Mouse (Mus musculus) embryonic fibroblast, embryonic 13.5 days (primary cell): ENCODE data around the gene Socs2. TPM values are rescaled to one million over a fixed set of nuclear protein-coding genes. Genes with fewer than 3 reads are reported as not detected.

Experiments
- H3K27ac ChIP-seq: 2 replicates; pipeline ENCODE4 v1.5.1; 2012; ENCODE audit warnings: low read length, control low read depth, inconsistent platforms; ENCODE audit not compliant: insufficient read depth
- H3K4me1 ChIP-seq: 2 replicates; pipeline ENCODE4 v1.6.1; 2011; ENCODE audit warnings: low read length; ENCODE audit not compliant: control insufficient read depth, insufficient read depth
- H3K4me3 ChIP-seq: 2 replicates; pipeline ENCODE4 v1.5.1; 2011; ENCODE audit warnings: mild to moderate bottlenecking, control low read depth, low read length; ENCODE audit not compliant: insufficient read depth
- CTCF ChIP-seq: IDR thresholded peaks from 2 replicates; pipeline ENCODE4 v1.5.1; 2011; ENCODE audit warnings: mild to moderate bottlenecking, control low read depth, low read length, moderate library complexity, borderline replicate concordance; ENCODE audit not compliant: insufficient read depth
- POLR2A ChIP-seq: IDR thresholded peaks from 2 replicates; pipeline ENCODE4 v1.6.1; 2011; ENCODE audit warnings: low read depth, mild to moderate bottlenecking, control low read depth, low read length, moderate library complexity
- polyA plus RNA-seq: library from polyadenylated mRNA; stranded (reverse); fragments of >200 nt; gene quantifications from 2 replicates; pipeline ENCODE4 v1.2.4, GENCODE M21; 2011; ENCODE audit warnings: low read depth; ENCODE audit not compliant: missing spikeins, insufficient read length

Gene Socs2
- polyA plus RNA-seq, 1 experiment: 42.5 TPM

DNA sequence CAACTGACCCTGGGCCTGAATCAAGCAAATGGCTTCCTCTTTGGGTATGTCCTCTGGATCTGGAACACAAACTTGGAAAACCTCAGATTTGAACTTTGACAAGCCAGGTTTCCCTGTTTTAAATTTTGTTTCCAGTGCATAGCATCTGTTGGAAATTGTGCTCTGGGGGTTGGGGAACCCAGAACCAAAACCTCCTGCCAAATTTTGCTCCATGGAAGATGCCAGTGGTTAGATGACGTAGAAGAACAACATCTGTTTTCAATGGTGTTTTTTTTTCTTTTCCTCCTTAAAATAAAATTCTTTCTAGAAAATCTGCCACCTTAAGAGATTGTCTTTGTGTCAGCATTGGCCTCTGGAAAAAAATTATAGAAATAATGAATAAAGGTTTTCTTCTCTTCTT is 31.9 kb downstream of the Socs2 start:
- H3K27ac ChIP-seq: no peak overlapping the region; the same call in 1 of the 2 replicates

DNA sequence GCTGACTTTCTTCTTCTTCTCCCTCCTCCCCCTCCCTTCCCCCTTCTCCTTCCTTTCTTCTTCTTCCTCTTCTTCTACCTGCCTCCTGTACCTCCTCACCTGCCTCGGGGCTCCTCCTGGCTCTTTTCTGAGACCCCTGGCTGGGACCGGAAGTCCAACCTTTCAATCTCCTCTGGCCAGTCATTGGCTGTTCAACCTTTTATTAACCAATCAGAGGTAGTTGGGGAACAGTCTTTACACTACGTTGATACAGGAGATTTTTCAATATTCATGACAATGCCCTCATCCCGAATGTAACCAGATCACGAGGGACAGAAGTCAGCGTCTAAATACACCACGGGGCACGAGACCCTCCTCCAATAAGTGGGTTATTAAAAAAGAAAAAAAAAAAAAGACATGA is 32.5 kb downstream of the Socs2 start:
- Histone ChIP-seq H3K27ac (no peak overlapping the region), H3K4me3 (no peak overlapping the region), H3K4me1 (peaks cover 3% of the 10 kb centered on the region)
- TF ChIP-seq CTCF: no peak
- no peak for TF ChIP-seq POLR2A

More for the DNA sequence above, 31.9 kb downstream of the Socs2 start:
- H3K4me1 ChIP-seq: peaks cover 3% of the 10 kb centered on the region
- H3K4me3 ChIP-seq: no peak overlapping the region
- TF ChIP-seq CTCF: no peak
- TF ChIP-seq POLR2A: no peak

DNA sequence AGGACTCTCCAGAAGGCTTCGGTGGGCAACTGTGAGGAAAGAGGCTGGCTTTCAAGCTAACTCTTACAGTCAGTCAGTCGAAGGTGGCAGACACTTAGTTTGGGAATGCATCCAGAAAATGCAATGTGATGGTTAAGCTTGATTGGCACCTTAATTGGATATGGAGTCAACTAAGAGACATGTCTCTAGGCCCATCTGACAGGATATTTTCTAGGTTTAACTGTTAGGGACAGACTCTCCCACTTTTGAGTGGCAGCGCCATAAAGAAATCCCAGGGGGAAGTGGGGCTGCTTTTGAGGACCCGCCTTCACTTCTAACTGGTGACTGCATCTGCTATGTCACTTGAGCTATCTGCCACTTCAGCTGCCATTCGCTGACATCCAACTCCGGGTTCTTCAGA is 43.6 kb downstream of the Socs2 start:
- TF ChIP-seq POLR2A (no peak), CTCF (no peak)

DNA sequence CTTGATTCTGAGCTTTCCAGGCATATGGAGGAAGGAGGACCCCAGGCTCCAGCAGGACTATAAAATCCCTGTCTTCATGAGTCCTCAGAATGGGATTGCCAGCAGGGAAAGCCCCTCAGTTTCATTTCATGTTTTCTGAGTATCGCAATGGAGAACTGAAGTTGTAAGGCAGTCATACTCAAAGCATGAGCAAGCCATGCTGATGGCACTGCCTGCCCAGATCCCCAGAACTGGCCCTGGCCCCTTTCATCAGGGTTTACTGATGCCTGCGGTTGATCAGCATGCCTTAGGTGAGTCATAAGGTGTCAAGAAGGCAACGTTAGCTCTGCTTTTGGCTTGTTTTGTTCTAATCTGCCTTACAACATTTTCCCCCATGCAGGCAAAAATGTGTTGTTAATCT is 45.0 kb downstream of the Socs2 start:
- Histone ChIP-seq H3K4me1 (no peaks in the 10 kb centered on the region), H3K27ac (no peak overlapping the region), H3K4me3 (no peak overlapping the region)
- TF ChIP-seq CTCF (no peak), POLR2A (no peak)

More for the DNA sequence above, 43.6 kb downstream of the Socs2 start:
- Histone ChIP-seq H3K4me3 (no peak overlapping the region), H3K4me1 (no peaks in the 10 kb centered on the region), H3K27ac (no peak overlapping the region)

DNA sequence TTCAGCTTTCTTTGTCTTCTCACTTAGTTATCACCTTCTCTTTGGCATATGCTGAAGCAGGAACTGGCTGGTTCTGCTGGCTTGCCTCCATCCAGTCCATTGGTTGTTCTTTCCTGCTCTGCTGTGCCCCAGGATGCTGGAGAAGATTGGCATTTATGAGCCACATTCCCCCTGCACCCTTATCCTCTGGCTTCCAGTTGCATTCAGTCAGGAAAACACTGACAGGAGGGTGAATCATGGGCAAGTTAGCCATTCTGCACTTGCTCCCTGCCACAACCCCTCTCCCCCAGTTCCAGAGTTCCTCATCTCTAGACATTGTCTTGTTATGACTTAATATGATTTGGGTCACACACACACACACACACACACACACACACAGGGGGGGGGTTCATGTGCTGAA is 47.8 kb downstream of the Socs2 start:
- Histone ChIP-seq H3K4me1 (no peaks in the 10 kb centered on the region), H3K4me3 (no peak overlapping the region), H3K27ac (no peak overlapping the region)
- TF ChIP-seq POLR2A (no peak), CTCF (no peak)

DNA sequence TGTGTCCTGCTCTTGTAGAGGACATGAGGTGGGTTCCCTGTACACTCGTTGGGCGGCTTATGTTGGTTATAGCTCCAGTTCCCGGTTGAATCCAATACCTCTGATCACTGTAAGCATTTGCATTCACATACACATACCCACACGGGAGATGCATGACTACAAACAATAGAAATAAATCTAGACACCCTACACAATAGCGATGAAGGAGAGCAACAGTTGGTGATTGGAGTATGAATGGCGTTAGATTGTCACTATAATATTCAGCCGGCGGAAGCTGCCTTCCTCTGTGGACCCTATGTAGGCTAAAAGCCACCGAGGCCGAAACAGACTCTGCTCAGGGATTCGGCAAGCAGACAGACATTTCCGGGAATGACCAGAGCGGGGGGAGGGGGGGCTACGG is 48.8 kb downstream of the Socs2 start:
- Histone ChIP-seq H3K27ac (no peak overlapping the region), H3K4me3 (no peak overlapping the region), H3K4me1 (no peaks in the 10 kb centered on the region)
- TF ChIP-seq CTCF (no peak), POLR2A (no peak)

DNA sequence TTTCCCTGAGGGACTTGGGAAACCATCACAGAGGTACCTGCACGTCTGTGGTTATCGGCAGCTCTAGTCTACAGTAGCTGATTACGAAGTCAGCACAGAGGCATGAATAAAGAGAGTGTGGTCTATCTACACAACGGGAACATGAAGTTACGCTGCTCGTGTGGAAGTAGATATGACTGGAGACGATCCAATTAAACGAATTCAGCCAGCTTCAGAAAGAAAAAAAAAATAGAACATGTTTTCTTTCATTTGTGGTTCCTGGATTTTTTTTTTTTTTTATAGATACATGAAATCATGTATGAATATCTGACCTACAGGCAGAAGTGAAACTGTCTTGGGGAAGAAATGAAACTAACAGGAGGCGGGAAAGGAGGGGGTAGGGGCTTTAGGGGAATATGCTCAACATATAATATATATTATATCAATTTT is 49.3 kb downstream of the Socs2 start:
- Histone ChIP-seq H3K4me3 (no peak overlapping the region), H3K4me1 (no peaks in the 10 kb centered on the region), H3K27ac (no peak overlapping the region)
- TF ChIP-seq POLR2A (no peak), CTCF (no peak)

DNA sequence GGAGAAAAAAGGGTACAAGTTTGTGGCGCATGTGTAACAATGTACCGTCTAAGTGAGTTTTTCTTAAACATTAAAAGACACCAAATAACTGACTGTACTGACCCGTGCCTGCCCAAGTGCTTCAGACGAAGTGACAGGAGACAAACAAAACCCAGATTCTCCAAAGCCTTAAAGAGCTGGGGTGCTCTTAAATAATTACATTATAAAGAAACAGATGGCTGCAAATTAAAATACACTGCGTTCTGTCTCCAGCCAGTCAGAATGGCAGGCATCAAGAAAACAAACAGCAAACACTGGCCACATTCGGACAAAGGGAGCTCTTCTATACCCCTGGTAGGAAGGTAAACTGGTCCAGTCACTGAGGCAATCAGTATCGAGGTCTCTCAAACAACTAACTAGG is 49.7 kb downstream of the Socs2 start:
- H3K4me1 ChIP-seq: no peaks in the 10 kb centered on the region
- no peak for TF ChIP-seq CTCF
- no peak for TF ChIP-seq POLR2A
- H3K27ac ChIP-seq: no peak overlapping the region
- H3K4me3 ChIP-seq: no peak overlapping the region

DNA sequence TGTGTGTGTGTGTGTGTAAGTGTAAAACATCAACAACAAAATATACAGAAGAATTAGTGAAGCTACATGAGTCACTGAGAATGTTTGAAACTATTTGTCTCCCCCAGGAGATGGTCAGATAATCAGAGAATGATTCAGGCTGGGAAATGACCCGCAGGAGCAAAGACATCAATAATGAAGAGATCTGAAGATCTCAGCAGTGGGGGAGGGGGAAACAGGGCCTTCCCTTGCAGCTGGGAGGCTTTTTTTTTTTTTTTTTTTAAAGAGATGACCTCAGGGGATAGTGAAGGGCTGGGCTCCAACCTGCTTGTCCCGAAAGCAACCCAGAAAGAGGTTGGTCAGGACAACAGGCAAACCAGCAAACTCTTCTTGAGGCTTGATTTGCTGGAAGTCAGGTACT is 54.7 kb downstream of the Socs2 start:
- Histone ChIP-seq H3K27ac (no peak overlapping the region), H3K4me3 (no peak overlapping the region), H3K4me1 (no peaks in the 10 kb centered on the region)
- TF ChIP-seq CTCF (no peak), POLR2A (no peak)

DNA sequence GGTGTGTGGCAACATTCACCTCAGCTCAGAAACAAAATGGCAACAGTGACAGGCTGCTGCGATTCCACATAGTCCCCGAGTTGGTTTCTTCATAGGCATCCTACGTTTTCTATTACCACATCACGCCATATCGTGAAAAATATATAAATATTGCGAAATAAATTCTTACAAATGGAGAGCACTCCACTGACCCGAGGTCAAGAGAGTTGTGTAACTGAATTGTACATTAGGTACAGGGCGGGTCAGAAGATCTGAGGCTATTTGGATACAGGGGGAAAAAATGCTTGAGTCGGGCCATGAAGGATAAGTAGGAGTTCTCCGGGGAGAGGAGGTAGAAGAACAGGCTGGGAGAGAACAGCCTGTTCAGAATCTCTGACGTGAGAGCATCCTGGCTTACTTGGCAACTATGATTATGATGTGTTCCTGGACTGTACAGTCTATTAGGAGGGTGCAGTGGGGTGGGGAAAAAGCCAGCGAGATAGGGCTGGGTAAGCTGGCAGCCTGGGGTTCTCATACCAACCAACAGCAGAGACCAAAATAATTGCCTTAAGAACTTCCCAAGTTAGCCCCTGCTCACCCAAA is 55.6 kb downstream of the Socs2 start:
- Histone ChIP-seq H3K4me1 (no peaks in the 10 kb centered on the region), H3K27ac (no peak overlapping the region), H3K4me3 (no peak overlapping the region)
- TF ChIP-seq CTCF (no peak), POLR2A (no peak)

DNA sequence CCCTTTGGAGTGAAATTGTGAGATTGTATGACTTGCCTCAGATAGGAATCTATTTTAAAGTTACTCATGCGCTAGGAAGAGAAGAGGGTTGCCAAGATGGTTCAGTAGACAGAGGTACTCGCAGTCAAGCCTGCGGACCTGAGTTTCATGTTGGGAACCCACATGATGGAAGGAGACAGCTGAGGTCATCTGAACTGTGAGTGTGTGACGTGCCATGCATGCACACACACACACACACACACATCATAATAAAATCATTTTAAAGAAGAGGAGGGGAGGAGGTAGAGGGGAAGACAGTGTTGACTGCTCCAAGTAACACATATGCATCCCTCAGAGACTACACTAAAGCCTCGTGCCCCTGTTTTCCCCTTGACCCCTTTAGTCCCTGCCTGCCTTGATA is 56.9 kb downstream of the Socs2 start:
- TF ChIP-seq POLR2A (no peak), CTCF (no peak)
- no peak overlapping the region for H3K4me3 ChIP-seq
- no peak overlapping the region for H3K27ac ChIP-seq
- no peaks in the 10 kb centered on the region for H3K4me1 ChIP-seq
